Mouse (Mus musculus) G1E-ER4 (cell line): ENCODE results near the gene Phactr4. TPM values are rescaled to one million over a fixed set of nuclear protein-coding genes. Genes with fewer than 3 reads are reported as not detected.

ENCODE experiments used
- GATA1 ChIP-seq: IDR thresholded peaks from one replicate; pipeline ENCODE4 v1.8.0; 2012; ENCODE audit warnings: low read length, inconsistent platforms
- polyA plus RNA-seq: library from polyadenylated mRNA; stranded (reverse); fragments of >175 nt; gene quantifications from 2 replicates; pipeline ENCODE4 v1.2.3, GENCODE M21; 2012

Gene Phactr4
- polyA plus RNA-seq, 1 experiment, result 17.5 TPM

GRCm38 (mm10) chr4:132391063-132391740, 31.1 kb downstream of the Phactr4 start:
- peak; percentile 97 for TF ChIP-seq GATA1

- no peak for TF ChIP-seq GATA1
Measured at GRCm38 (mm10) chr4:132389302-132389701, 33.0 kb downstream of the Phactr4 start.

- TF ChIP-seq GATA1, result no peak
Measured at GRCm38 (mm10) chr4:132387617-132388016, 34.7 kb downstream of the Phactr4 start.

- TF ChIP-seq GATA1, result no peak
Measured at GRCm38 (mm10) chr4:132386846-132387245, 35.4 kb downstream of the Phactr4 start.

GRCm38 (mm10) chr4:132385771-132386410, 36.4 kb downstream of the Phactr4 start:
- TF ChIP-seq GATA1, result no peak

GRCm38 (mm10) chr4:132383455-132383854, 38.8 kb downstream of the Phactr4 start:
- no peak for TF ChIP-seq GATA1

- no peak for TF ChIP-seq GATA1
Measured at GRCm38 (mm10) chr4:132382296-132382695, 40.0 kb downstream of the Phactr4 start.

GRCm38 (mm10) chr4:132380965-132381616, 41.2 kb downstream of the Phactr4 start:
- TF ChIP-seq GATA1, result no peak

- TF ChIP-seq GATA1, result no peak
Measured at GRCm38 (mm10) chr4:132373820-132374219, 48.5 kb downstream of the Phactr4 start.

GRCm38 (mm10) chr4:132369953-132370750, 52.1 kb downstream of the Phactr4 start:
- TF ChIP-seq GATA1, result no peak

GRCm38 (mm10) chr4:132367480-132368201, 54.6 kb downstream of the Phactr4 start:
- TF ChIP-seq GATA1, result no peak

GRCm38 (mm10) chr4:132365450-132366060, 56.7 kb downstream of the Phactr4 start:
- no peak for TF ChIP-seq GATA1

- no peak for TF ChIP-seq GATA1
Measured at GRCm38 (mm10) chr4:132363487-132363886, 58.8 kb downstream of the Phactr4 start.

- no peak for TF ChIP-seq GATA1
Measured at GRCm38 (mm10) chr4:132359510-132359909, 62.8 kb downstream of the Phactr4 start.

GRCm38 (mm10) chr4:132356170-132356569, 66.1 kb downstream of the Phactr4 start:
- no peak for TF ChIP-seq GATA1

- TF ChIP-seq GATA1, result no peak
Measured at GRCm38 (mm10) chr4:132355403-132355802, 66.9 kb downstream of the Phactr4 start.
